Mouse (Mus musculus): ENCODE data around the gene Aldh1l2. TPM values are rescaled to one million over a fixed set of nuclear protein-coding genes. Genes with fewer than 3 reads are reported as not detected.
"Not testable (repeated sequence)": the region's sequence is repeated elsewhere in the genome, so short reads cannot be mapped to it uniquely, and the experiment has no call there.

The Aldh1l2 gene
- polyA plus RNA-seq (2012; rRNA removed): 0.49 and 0.50 TPM in 2 replicates

- 1% methylated on average over 21 of the region's 21 CpGs for WGBS
- peak; percentile 40 for DNase-seq (ENCODE audit: low read depth, low spot score)
Observed at GRCm38 (mm10) chr10:83533910-83534283, at the start of gene Aldh1l2. TSS of gene Aldh1l2 (minus strand) at chr10:83534140.

DNA sequence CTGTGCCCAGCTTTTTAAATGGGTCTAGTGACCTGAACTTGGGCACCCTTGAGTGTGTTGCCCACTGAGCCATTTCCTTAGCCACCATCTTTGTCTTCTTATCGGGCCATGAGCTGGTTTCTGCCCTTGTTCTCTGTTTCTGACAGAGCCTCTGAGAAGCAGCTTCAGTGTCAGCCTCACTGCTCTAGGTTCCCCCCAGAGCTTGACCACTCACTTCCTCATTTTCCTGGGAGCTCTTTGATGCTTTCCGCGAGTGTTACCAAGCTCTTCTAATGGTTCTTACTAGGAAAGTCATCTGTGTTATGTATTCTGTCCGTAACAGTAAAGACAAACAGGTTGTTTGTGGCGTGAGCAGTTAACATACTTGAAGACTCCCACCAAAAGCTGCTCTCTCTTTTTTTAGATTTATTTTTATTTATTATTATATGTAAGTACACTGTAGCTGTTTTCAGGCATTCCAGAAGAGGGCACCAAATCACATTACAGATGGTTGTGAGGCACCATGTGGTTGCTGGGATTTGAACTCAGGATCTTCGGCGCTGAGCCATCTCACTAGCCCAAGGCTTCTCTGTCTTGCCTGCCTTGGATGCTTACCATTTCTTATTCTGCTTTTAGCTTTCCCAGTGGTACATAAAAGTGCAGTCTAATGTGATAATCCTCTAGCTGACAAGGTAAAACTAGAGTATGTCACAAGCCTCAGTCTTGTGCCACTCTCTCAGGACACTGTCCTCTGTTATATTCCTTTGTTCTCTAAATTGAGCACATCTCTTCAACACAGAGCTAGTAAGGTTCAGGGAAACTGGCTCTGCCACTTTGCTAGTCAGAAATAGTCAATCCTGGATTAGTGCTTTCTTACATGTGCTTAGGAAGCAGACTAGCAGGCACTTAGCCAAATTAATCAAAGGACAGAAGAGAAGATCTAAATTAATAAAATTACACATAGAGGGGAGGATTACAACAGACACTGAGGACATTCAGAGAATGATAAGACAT lies 31.8 kb upstream of the Aldh1l2 start:
- WGBS: 96% methylated on average over 7 of the region's 7 CpGs
- DNase-seq (ENCODE audit: low read depth, low spot score): no peak

DNA sequence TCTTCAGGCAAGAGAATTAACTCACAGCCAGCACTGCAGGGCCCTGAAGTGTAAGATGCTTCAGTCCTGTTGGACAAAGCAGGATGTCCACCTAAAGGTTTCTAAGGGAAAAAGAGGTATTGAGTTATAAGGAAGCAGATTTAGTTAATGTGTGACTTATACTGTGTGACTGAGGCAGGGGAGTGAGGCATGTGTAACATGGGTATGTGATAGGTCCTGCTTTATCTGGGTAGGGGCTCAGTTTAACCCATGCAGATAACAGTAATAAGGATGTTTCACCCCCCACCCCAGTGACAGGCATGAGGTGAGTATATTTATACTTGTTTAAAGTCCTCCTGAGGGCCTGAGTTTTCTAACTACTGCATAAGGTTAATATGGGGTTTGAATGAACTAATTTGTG lies 29.1 kb upstream of the Aldh1l2 start:
- DNase-seq (ENCODE audit: low read depth, low spot score): no peak

DNA sequence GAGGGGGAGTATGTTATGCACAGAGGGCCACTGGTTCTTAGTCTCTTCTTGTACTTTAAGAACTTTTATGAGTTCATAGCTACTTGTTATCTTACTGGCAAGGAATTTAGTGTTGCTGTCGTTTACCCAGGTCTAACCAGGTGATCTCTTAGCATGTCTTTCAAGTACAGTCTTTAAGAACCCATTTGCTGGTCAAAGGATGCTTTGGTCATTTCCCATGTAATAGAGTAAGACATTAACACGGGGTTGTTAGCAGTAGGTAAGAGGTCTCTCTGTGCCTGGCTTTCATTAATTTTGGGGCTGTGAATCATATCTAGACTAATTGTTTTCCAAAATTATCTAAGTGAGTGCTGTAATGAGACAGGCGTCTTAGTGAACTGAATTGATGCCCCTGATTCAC lies 11.4 kb upstream of the Aldh1l2 start:
- WGBS: 47% methylated on average over 3 of the region's 3 CpGs
- no peak for DNase-seq (ENCODE audit: low read depth, low spot score)

- WGBS: under 1% methylated on average over 35 of the region's 41 CpGs
Observed at GRCm38 (mm10) chr10:83544103-83544479, 10.2 kb upstream of the Aldh1l2 start.

GRCm38 (mm10) chr10:83543439-83544102 lies 9.6 kb upstream of the Aldh1l2 start, which contains the start of gene Washc4:
TSS of gene Washc4 (plus strand) at chr10:83543752.
- peak; percentile 60 for DNase-seq (ENCODE audit: low read depth, low spot score)
- WGBS: 3% methylated on average over 49 of the region's 49 CpGs

More at GRCm38 (mm10) chr10:83544103-83544479, 10.2 kb upstream of the Aldh1l2 start:
- DNase-seq (ENCODE audit: low read depth, low spot score): no peak

DNA sequence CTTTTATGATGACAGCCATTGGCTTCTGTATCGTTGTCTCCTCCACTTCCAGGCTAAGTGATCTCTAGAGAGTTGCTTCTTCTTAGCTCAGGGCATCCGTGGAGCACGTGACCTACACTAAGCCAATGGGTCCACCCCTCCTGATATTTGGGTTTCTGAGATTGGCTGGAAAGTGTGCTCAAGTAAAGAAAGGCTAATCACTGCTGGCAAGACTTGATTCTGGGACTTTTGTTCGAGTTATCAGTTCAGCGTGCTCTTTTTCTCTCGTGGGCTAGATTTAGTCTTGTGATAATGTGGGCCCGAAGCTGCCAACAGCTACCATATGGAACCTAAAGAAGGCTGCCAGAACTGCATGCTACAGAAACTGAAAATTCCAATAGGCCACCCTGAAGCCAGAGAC lies 8.3 kb upstream of the Aldh1l2 start:
- WGBS: 84% methylated on average over 7 of the region's 7 CpGs
- no peak for DNase-seq (ENCODE audit: low read depth, low spot score)

- DNase-seq (ENCODE audit: low read depth, low spot score): no peak
- 34% methylated on average over 3 of the region's 3 CpGs for WGBS
Observed at GRCm38 (mm10) chr10:83540092-83540491, 6.2 kb upstream of the Aldh1l2 start.

DNA sequence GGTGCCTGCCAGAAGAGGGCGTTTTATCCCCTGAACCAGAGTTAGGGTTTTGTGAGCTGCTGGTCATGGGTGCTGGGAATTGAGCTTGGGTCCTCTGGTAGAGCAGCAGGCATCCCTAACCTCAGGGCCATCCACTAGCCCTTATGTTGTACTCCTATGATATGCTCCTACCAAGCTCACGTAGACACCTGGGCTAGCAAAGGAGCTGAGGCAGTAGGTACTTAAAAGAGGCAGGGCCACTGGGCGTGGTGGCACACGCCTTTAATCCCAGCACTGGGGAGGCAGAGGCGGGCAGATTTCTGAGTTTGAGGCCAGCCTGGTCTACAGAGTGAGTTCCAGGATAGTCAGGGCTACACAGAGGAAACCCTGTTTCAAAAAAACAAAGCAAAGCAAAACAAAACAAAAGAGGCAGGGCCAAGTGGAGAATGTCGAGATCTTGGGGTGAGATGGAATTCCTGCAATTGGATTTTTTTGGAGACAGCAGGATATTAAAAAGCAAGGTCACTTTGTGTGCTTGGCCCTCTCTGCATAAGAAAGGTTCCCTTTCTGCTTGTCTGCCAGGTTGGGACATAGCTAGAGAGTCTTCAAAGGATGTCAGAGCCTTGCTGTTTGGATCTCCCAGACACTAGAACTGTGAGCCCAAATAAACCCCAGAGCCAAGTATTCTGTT lies 5.5 kb upstream of the Aldh1l2 start:
- no peak for DNase-seq (ENCODE audit: low read depth, low spot score)
- 79% methylated on average over 6 of the region's 6 CpGs for WGBS

- 15% methylated on average over 1 of the region's 1 CpGs for WGBS
- no peak for DNase-seq (ENCODE audit: low read depth, low spot score)
Observed at GRCm38 (mm10) chr10:83536436-83536835, 2.5 kb upstream of the Aldh1l2 start.

- whole genome bisulfite sequencing: 1% methylated on average over 27 of the region's 27 CpGs
- no peak for DNase-seq (ENCODE audit: low read depth, low spot score)
Observed at GRCm38 (mm10) chr10:83533258-83533909, 556 bp downstream of the Aldh1l2 start.

GRCm38 (mm10) chr10:83530384-83530967 lies 3.5 kb downstream of the Aldh1l2 start:
- DNase-seq (ENCODE audit: low read depth, low spot score): no peak
- 83% methylated on average over 6 of the region's 6 CpGs for WGBS

DNA sequence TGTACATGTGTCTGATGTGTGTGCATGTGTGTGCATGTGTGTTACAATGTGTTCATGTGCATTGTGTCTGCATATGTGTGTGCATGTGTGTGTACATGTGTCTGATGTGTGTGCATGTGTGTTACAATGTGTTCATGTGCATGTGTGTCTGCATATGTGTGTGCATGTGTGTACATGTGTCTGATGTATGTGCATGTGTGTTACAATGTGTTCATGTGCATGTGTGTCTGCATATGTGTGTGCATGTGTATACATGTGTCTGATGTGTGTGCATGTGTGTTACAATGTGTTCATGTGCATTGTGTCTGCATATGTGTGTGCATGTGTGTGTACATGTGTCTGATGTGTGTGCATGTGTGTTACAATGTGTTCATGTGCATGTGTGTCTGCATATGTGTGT lies 9.7 kb downstream of the Aldh1l2 start:
- DNase-seq (ENCODE audit: low read depth, low spot score): not testable (repeated sequence)

DNA sequence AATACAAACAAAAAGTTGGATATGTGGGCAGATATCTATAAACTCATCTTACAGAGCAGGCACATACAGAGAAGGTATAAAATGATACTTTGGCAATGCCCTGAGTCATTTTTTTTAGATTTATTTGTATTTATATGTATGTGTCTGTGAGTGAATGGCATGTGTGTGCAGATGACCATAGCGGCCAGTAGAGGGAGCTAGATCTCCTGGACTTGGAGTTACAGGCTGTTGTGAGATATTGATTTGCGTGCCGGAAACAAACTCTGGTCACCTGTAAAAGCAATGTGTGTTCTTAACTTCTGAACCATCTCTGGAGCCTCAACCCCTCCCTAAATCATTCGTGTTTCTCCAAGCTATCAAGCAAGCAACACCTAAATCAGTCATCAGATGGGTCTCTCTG lies 12.9 kb downstream of the Aldh1l2 start:
- WGBS: 80% methylated on average over 4 of the region's 4 CpGs
- no peak for DNase-seq (ENCODE audit: low read depth, low spot score)

DNA sequence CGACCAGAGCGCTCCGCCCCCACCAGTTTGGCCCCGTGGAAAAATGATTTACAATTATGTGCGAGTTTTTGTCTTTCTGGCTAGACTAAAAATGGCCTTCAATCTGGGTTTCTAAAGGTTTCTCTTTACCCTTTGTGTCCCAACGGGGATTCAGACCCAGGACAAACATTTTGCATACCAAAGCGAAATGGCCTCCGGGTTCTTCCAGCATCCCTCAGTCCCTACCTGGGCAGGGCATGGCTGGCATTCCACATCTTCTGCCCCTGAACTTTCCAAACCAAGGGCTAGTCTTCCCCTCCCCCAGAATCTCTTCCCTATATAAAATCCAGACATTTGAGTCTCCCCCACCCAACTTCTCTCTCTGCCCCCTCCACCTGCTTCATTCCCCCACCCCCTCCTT lies 20.2 kb downstream of the Aldh1l2 start:
- no peak for DNase-seq (ENCODE audit: low read depth, low spot score)
- WGBS: 83% methylated on average over 8 of the region's 8 CpGs

GRCm38 (mm10) chr10:83511304-83511703 lies 22.6 kb downstream of the Aldh1l2 start:
- 68% methylated on average over 5 of the region's 5 CpGs for WGBS
- DNase-seq (ENCODE audit: low read depth, low spot score): no peak

DNA sequence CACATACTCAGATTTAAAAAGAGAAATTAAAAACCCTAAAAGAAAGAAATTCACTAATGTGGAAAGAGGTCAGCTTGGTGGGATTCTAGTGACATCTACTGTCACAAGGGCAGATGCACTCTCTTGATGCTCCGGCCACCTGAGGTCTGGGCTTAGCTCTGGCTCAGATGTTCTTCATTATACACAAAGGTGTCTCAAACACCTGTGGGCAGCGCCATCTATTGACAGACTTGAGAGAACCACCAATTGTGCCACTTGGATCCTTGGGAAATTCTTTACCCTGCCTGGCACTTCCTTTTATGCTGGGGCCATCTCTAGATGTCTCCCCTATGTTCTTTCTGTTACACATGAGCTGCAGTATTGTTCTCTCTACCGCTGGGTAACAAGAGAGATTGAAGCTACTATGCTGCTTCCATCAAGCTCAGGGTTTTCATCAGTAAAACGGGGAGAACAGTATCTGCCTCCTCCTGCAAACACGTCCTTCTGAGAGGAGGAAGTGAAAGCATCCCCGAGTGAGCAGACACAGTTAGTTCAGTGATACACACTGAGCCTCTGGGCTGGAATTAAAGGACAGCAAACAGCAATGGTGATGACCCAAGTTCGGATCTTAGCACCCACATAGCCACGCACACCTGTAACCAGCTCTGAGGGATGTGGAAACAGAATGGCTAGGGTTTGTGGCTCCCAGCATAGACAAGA lies 24.8 kb downstream of the Aldh1l2 start:
- peak; percentile 58 for DNase-seq (ENCODE audit: low read depth, low spot score)

DNA sequence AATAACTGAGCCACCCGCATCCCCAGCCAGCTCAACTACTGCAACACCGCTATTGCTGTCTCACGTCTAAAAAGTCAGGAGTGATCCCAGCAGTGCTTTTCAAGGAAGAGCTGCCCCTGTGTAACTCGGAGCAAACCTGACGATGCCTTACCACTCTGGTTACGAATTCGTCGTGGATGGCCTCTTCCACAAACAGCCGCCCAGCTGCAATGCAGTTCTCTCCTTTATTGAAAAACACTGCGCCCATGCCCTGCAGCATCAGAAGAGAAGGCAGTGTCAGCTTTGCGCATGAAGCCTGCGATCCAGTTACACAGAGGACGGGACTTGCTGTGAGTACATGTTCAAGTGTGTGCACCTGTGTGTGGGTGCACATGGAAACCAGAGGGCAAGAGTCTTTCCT lies 36.6 kb downstream of the Aldh1l2 start:
- DNase-seq (ENCODE audit: low read depth, low spot score): no peak
- WGBS: 86% methylated on average over 13 of the region's 13 CpGs

More for the DNA sequence above, 24.8 kb downstream of the Aldh1l2 start:
- 54% methylated on average over 8 of the region's 8 CpGs for WGBS

DNA sequence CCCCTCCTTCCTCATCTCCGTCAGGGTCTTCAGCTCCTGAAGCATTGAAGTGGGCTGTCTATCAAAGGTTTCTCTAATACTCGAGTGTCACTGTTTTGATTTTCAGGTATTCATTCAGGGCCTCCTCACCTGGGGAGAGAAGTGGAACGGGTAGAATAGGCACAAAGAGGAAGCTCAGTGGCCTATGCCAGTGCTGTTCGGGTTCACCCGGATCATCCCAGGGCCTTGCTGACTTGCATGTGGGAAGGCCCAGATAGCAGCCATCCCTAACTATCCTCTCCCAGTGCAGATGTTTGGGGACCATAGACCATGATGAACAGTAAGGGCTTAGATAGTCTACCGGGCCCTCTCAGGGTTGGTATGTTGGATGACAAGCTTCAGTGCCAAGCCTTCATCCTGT lies 43.4 kb downstream of the Aldh1l2 start:
- 87% methylated on average over 6 of the region's 6 CpGs for WGBS
- DNase-seq (ENCODE audit: low read depth, low spot score): no peak
